Mouse (Mus musculus) cerebellum, postnatal 36 days (tissue): ENCODE results near the gene Dicer1.
A peak's percentile ranks its signal among the peaks of the same experiment; 100 is the strongest.

ENCODE experiments used
- DNase-seq, 2 experiments: peaks; one replicate each; pipeline ENCODE4 v3.0.0; 2021 to 2022; ENCODE audit warnings: mixed read lengths in 2 of 2

Dicer1 gene

DNA sequence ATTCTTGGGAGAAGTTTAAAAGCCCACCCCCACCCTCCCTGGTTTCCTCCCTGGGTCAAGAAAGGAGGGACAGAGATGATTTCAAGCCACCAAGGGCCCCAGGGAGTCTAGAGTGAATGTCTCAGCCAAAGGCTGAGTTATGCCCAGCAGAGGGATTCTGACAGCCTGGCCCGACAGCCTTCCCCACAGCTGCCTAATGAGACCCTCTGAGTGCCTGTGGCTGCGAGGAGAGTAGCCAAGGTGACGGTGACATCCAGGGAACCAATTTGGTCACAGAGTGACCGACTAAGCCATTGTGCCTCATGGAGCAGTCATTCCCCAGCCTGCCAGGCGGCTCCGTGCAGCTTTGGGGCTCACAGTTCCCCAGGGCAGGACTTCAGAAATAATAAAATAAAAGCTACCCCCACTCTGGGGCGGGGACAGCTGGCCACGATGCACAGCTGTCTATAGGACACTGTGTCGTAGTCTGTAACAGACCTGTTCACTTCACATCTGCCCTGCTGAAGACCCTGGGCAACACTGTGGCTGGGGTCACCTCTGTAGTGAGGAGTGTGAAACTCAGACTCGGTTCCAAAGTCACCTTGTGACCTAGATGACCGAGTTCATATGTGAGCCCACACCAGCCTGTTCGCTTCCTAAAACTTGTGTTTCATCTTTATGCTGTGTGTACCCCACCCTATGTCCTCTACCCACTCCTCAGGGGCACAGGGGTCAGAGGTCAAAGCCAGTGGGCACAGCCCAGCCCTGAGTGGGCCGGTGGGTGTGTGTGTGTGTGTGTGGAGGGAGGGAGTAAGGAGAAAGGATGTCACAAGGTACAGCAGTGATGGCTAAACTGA, 75.0 kb downstream of the Dicer1 start:
- no peak for DNase-seq

GRCm38 (mm10) chr12:104672976-104673375, 78.8 kb downstream of the Dicer1 start:
- no peak for DNase-seq

DNA sequence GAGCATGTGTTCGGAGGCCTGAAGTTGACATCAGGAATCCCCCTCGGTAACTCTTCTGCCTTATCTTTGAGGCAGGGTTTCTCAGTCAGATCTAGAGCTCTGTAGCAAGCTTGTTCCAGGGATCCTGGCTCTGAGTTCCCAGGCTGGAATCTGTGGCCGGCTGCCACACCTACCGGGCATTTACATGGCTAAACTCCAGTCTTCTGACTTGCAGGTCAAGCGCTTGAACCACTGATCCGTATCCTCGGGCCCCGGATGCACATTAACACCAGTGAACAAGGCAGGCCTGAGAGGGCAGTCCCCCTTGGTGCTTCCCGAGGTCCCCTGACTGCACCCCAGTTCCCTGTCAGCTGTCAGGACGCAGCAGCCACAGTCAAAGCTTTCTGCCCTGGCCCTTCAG, 79.3 kb downstream of the Dicer1 start:
- DNase-seq = no peak

GRCm38 (mm10) chr12:104667846-104668245, 83.9 kb downstream of the Dicer1 start:
- DNase-seq = no peak

DNA sequence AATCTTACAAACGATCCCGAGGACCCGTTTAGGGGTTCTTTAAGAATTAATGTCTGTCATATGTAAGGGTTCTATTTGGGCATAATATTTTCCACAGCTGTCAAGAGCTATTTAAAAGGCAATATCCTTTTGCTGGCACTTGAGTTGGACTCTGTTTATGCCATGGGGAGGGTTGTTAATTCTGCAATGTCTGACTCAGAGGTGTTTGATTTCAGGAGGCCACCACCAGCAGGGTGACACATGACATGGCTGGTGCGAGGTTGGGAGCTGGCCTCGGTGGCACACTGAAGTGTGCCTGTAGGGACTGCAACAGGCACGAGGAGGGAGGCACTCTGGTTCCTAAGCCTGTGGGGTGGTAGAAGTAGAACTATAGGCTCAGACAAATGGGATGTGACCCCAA, 85.8 kb downstream of the Dicer1 start:
- DNase-seq = no peak

DNA sequence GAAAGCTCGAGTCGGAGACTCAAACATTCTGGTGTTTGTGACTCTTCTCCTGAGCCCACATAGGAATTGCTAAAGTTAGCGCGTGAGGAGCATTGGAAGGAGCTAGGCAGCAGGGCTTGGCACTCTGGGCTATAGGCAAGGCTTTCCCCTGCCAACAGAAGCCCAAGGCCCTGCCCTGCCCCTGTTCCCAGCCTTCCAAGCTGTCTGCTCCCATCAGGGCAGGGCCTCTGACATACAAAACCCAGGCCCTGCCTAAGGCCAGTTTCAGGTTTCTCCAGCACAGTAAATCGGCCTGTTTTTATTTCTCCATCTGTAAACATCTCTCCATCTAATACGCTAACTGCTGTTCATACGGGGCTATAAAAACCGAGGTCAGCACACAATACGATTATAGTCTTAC, 86.2 kb downstream of the Dicer1 start:
- no peak for DNase-seq

DNA sequence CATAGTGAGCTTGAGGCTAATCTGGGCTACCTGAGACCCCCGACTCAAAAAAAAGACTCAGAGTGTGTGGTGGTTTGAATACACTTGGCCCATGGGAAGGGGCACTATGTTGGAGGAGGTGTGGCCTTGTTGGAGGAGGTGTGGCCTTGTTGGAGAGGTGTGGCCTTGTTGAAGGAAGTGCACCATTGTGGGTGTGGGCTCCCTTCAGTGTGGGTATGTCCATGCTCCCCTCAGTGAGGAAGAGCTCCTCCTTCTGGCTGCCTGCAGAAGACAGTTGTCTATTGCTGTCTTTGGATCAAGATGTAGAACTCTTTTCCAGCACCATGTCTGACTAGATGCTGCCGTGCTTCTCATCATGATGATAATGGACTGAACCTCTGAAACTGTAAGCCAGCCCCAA, 95.6 kb downstream of the Dicer1 start:
- no peak for DNase-seq

DNA sequence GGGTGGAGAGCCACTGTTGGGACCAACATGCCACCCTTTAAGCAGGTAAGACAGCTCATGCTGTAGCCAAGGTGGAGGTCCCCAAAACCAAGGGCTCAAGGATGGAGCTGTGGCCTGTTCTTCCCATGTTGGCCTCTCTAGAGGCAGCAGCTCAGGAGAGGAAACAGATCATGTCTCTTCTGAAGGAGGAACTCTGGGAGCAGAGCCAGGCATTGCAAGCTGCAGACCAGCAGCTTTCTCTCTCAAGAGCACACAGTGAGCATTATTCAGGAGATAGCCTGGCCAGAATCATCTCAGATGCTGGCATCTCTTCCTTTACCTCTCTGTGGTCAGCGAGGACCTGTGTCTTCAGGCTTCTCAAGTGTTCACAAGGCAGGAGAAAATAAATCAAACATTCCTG, 96.7 kb downstream of the Dicer1 start:
- DNase-seq = no peak

DNA sequence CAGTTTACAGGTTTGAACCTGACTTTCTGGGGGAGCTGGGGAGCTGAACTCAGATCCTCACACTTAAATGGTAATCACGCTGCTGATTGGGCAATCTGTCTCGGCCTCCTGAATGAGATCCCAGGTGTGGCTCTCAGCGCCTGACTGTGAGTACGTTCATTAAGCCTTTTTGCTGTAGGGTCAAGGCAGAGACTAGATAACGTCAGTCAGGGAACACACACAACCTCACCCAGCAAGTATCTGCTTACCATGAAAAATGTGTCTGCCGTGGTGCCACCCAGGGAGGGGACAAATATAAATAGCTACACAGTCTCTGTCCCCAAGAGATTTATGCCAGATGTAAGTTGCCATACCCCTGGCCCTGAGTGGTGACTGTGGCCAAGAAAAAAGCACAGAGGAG, 99.7 kb downstream of the Dicer1 start:
- DNase-seq = no peak

GRCm38 (mm10) chr12:104651269-104651668, 100.5 kb downstream of the Dicer1 start:
- no peak for DNase-seq

- no peak for DNase-seq
Measured at GRCm38 (mm10) chr12:104650510-104651260, 101.1 kb downstream of the Dicer1 start.

GRCm38 (mm10) chr12:104648366-104648765, 103.4 kb downstream of the Dicer1 start:
- no peak for DNase-seq

DNA sequence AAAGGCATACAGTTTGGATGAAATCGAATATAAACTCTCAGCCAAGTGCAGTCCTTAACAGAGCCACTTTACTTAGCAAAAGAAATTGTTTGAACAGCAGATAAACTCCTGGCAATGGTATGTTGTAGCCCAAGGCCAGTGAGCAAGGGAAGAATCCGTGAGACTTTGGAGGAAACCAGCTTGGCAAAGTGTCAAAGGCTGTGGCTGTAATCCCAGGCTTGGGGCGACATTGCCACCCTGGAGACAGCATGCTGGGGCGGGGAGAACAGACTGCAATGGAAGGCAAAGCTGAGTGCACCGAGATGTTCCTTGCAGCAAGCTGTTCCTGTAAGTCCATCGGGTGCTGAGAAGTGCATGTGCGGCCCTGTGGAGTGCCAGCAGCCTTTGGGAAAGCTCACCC, 109.4 kb downstream of the Dicer1 start:
- DNase-seq = peak; percentile 6 to 7

DNA sequence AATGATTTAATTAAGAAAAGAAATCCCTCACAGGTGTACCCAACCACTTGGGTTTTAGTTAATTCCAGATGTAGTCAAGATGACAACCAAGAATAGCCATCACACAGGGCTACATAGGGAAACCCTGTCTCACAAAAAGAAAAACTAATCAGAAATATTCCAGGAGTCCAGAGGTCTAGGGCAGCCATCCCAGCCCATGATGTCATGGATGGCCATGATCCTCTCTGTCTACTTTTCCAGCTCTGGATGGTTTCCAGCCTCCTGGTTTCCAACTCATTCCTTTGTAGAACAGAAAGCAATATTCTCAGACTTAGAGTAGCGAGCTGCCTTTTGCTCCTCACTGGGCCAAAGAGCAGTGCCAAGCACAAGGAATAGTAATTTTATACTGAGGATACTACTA, 110.8 kb downstream of the Dicer1 start:
- DNase-seq = no peak

GRCm38 (mm10) chr12:104638156-104638555, 113.6 kb downstream of the Dicer1 start:
- no peak for DNase-seq
